Mouse (Mus musculus): ENCODE measurements around the gene Fam171a2. TPM values are rescaled to one million over a fixed set of nuclear protein-coding genes. Genes with fewer than 3 reads are reported as not detected.
"Not testable (repeated sequence)": the region's sequence is repeated elsewhere in the genome, so short reads cannot be mapped to it uniquely, and the experiment has no call there.

The Fam171a2 gene
- total RNA-seq, 2 experiments from 2014 or later, result 97.3 to 111 TPM

DNA sequence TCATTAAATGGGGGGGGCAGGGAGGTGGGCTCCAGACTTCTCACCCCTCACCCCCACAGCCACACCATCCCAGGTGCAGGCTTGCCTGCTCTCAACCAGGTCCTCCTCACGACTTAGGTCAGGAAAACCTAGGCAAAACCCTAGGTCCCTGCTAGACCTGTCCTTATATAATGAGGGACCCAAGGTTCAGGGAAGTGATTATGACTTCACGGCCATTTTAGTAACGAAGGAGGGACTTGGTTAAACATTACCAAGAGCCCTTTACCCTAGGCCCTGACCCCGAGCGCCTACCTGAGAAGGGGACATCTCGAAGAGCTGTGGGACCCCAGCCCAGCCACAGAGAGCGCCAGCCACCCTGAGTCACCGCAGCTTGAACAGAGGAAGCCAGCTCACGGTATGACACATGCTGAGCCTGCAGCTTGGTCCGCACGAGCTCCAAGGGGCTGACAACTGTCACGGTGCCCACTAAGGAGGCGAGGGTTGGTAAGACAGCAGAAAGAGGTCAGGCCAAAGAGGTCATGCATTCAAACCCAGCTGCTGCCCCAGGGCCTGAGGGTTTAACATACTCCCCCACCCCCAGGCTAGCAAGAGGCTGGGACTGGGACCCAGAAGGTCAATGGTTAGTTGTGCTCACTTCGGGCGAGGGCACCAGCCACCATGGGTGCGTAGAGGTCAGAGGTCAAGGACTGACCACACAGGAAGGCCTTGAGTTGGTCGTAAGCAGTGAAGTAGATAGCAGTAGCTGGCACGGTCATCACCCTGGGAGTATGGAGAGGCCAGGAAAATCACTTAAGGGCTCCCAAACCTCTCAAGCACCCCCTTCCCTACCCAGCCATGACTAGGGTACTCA is 43.1 kb downstream of the Fam171a2 start:
- intact Hi-C loops (cut with DNase I), result loop anchor here (5.0 kb wide), 1 partner anchor 107 kb away; the partner anchor contains the start of gene Atxn7l3
- peak in 1 of 2 experiments; percentile 15 for DNase-seq (ENCODE audit: low spot score in 2 of 2)

DNA sequence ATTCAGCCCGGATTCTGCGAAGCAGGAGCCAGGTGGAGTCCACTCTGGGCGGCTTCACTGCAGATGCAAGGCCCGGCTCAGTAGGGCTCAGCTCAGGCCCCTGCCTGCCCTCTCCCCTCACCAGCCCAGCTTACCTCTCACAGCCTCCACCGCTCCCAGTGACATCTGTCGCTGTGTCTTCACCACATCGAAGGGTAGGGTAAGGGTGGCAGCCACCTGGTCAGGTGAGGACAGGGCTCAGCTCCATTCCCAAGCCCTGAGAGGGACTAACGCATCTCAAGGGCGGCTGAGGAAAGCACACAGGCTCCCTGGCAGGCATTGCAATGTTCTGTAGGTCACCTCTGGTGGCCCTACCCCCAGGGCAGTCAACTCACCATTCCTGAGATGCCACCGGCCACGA is 43.8 kb downstream of the Fam171a2 start:
- no peak for DNase-seq (ENCODE audit: low spot score in 2 of 2)
- intact Hi-C loops (cut with DNase I), result no loop called here

DNA sequence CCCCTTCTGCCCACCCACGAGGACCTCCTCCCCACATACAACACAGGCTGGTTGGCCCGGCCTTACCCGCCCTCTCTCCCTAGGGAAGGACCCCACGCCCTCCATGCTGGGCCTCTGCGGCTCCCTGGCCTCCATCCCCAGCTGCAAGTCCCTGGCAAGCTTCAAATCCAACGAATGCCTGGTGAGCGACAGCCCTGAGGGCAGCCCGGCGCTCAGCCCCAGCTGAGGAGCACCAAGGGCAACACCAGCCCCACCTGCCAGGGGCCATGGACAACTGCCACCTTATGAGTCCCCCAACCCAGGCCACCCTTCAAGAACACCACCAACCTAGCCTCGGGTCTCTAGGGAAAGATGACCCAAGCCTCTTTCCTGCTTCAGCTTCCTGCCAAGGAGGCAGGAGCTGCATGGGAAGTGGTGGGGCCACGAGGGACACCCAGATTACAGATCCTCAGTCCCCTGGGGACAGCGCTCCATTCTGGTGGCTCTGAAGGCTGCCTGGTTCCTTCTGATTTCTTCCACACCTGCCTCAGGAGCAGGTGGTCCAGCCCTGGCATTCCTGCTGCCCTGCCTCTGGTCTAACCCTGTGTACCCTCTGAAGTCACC is 45.5 kb downstream of the Fam171a2 start:
- DNase-seq (ENCODE audit: low spot score in 2 of 2), result peak in 1 of 2 experiments; percentile 5
- intact Hi-C loops (cut with DNase I), result no loop called here

- no peak for DNase-seq (ENCODE audit: low spot score in 2 of 2)
- intact Hi-C loops (cut with DNase I), result no loop called here
Measured at GRCm38 (mm10) chr11:102400513-102401084, 46.9 kb downstream of the Fam171a2 start.

DNA sequence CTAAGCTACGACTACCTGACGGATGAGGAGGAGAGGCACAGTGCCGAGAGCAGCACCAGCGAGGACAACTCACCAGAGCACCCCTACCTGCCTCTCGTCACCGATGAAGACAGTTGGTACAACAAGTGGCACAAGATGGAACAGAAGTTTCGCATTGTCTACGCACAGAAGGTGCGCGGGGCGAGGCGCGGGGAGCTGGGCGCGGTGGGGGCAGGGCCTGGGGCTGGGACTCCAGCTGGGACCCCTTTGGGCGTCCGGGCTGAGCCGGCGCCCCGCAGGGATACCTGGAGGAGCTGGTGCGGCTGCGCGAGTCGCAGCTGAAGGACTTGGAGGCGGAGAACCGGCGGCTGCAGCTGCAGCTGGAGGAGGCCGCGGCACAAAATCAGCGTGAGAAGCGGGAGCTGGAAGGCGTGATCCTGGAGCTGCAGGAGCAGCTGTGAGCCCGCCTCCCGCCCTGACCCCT is 47.8 kb downstream of the Fam171a2 start:
- intact Hi-C loops (cut with DNase I), result loop anchor here (5.0 kb wide), 1 partner anchor 33 kb away; the partner anchor contains the start of gene Grn

GRCm38 (mm10) chr11:102399107-102399506 is 48.4 kb downstream of the Fam171a2 start:
- intact Hi-C loops (cut with DNase I), result loop anchor here (5.0 kb wide), 1 partner anchor 33 kb away; the partner anchor contains the start of gene Grn
- no peak for DNase-seq (ENCODE audit: low spot score in 2 of 2)

More for the DNA sequence above, 47.8 kb downstream of the Fam171a2 start:
- DNase-seq (ENCODE audit: low spot score in 2 of 2), result peak in 1 of 2 experiments; percentile 13

GRCm38 (mm10) chr11:102398007-102398825 is 49.3 kb downstream of the Fam171a2 start:
- peak in 1 of 2 experiments; percentile 84 for DNase-seq (ENCODE audit: low spot score in 2 of 2)
- intact Hi-C loops (cut with DNase I), result loop anchor here (5.0 kb wide), 1 partner anchor 34 kb away; the partner anchor contains the start of gene Grn

DNA sequence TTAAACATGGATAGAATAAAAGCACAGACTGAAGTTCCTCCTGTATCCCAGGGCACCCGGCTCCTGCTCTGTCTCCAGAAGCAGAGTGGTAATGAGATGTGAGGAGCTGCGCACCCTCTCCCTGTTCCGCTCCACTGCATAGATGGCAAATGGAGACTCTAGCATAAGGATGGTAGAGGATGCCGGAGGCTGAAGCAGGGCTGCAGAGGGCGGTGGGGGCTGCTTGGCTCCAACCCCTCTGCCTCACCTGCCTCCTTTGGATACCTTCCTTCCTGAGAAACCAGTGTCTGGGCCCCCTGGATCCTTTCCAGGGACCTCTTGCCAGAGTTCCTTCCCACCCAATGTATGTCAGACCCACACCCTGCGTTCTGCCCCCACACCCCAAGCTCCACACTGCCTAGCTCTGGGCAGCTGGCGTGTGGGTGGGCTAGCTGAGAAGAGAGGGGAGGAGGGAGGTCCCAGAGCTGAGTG is 50.8 kb downstream of the Fam171a2 start:
- intact Hi-C loops (cut with DNase I), result loop anchor here (5.0 kb wide), 1 partner anchor 36 kb away; the partner anchor contains the start of gene Grn
- DNase-seq (ENCODE audit: low spot score in 2 of 2), result peak in 1 of 2 experiments; percentile 70

DNA sequence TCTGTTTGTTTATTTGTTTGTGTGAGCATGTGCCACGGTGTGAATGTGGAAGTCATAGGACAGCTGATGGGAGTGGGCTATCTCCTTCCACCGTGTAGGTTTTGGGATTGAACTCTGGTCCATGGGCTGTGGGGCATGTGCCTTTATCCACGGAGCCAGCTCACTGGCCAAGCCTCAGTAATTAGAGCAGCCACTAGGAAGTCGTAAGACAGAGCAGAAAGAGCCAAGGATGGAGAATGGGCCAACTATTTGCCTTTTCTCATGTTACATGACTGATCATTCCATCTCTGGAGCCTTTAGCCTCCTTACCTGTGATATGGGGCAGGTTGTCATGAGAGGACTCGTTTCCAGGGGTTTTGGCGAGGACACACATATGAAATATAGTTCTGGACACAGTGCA is 51.2 kb downstream of the Fam171a2 start:
- DNase-seq (ENCODE audit: low spot score in 2 of 2), result peak in 1 of 2 experiments; percentile 19
- intact Hi-C loops (cut with DNase I), result loop anchor here (5.0 kb wide), 1 partner anchor 36 kb away; the partner anchor contains the start of gene Grn

DNA sequence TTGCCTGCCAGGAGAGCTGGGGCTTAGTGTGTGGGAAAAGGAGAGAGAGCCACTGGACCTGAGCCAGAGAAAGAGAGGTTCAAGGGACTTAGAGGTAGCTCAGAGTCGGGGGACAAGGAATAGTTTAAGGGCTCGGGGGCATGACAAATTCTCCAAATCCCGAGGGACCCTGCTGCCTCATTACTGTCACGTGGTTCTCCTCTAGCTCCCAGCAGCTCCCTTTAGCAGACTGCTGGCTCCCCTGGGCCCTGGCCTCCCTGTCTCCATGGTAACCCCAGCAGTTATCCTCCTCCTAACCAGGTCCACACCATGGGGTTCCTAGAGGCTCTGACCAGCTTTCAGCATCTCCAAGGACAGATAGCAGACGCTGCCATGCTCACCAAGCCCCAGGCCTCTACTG is 52.2 kb downstream of the Fam171a2 start:
- intact Hi-C loops (cut with DNase I), result loop anchor here (2.0 to 5.0 kb wide), 2 partner anchors 37 to 76 kb away; partner anchors contain the start of genes Grn and Ubtf
- no peak for DNase-seq (ENCODE audit: low spot score in 2 of 2)

DNA sequence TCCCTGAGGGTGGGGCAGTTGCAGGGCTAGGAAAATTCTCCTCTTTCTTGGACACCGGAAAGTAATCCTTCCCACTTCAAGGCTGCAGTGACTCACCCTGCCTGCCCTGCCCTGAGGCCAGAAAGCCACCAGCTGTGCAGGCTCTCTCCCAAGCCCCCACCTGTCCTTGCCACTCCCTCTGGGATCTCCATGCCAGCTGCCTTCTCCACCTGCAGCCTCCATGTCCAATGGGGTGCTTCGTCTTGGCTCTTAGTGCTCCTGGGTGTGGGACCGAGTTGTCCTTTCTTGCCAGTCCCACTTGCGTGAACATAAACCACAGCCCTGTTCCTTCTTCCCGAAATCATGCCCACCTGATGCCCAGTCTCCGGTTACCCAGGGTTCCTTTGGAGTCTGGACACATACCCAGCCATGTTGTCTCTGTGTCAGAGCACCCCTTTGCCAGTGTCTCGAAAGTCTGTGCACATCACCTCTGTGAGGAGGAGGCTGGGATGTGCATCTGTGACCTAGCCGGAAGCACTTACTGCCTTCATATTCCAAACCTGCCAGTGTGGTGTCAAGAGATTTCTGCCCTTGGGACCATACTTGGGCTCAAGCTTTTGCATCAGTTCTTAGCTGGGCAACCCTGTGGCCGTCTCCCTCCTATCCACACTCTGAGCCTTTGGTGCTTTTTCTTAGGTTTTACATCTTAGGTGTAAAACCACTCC is 52.9 kb downstream of the Fam171a2 start:
- DNase-seq (ENCODE audit: low spot score in 2 of 2), result peak in 1 of 2 experiments; percentile 23
- intact Hi-C loops (cut with DNase I), result loop anchor here (2.0 to 5.0 kb wide), 2 partner anchors 38 to 76 kb away; partner anchors contain the start of genes Grn and Ubtf

- DNase-seq (ENCODE audit: low spot score in 2 of 2), result peak; percentile 50 to 68
- intact Hi-C loops (cut with DNase I), result loop anchor here (2.0 kb wide), 1 partner anchor 75 kb away; the partner anchor contains the start of gene Ubtf
Measured at GRCm38 (mm10) chr11:102393719-102394420, 53.6 kb downstream of the Fam171a2 start.

- DNase-seq (ENCODE audit: low spot score in 2 of 2), result peak; percentile 96 to 98
- intact Hi-C loops (cut with DNase I), result no loop called here
Measured at GRCm38 (mm10) chr11:102393238-102393634, 54.2 kb downstream of the Fam171a2 start, which contains the start of gene Rundc3a. Gene Rundc3a (plus strand): TSS chr11:102393403.

DNA sequence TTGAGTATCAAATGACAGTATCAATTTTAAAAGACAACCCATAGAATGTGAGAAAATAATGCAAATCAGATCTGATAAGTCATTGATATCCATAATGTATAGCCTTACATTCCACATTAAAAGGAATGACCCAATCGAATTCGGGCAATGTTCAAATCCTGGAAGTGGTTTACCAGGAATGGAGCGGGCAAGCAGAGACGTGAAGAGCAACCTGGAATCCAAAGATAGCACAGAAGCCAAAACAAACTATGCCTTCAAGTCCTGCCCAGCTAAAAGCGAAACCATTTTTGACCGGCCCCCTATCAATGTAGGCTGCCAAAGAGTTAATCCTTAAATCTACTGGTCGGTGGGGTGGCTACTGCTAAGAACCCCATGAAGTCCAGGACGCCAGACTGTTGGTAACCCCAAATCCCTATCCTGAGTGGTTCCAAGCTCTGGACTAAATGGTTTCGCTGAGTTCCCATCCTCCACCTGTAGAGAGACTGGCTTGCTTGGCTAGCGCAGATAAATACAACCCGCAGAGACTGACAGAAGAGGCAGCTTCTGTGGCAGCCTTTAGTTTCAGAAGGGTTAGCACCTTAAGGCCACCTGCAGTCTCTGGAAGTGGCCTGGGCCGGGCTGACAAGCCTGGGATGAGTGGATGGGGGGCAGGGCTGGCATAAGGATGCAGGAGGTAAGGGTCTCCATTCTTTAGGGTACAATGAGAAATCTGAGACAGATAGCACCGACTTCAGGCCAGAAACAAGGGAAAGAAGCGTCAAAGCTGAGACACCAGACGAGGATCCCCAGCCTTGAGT is 54.8 kb downstream of the Fam171a2 start:
- intact Hi-C loops (cut with DNase I), result no loop called here
- DNase-seq (ENCODE audit: low spot score in 2 of 2), result no peak

DNA sequence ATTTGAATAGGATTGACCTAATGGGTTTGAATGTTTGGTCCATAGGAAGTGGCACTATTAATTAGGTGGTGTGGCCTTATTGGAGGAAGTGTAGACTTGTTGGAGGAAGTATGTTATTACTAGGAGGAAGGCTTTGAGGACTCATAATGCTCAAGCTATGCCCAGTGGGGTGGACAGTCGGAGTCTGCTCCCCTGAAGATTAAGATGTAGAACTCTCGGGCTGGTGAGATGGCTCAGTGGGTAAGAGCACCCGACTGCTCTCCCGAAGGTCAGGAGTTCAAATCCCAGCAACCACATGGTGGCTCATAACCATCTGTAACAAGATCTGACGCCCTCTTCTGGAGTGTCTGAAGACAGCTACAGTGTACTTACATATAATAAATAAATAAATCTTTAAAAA is 58.0 kb downstream of the Fam171a2 start:
- DNase-seq (ENCODE audit: low spot score in 2 of 2); intact Hi-C loops (cut with DNase I): not testable (repeated sequence)

Data from left cerebral cortex, postnatal 14 days (tissue).